Mouse (Mus musculus) liver, embryonic 15.5 days (tissue): ENCODE data around the gene Lactb. TPM values are rescaled to one million over a fixed set of nuclear protein-coding genes. Genes with fewer than 3 reads are reported as not detected.

Experiments
- ATAC-seq: fragments of 200-750 bp; cut with Nextera tagmentation; 2 replicates; pipeline ENCODE4 v1.8.0; 2017; ENCODE audit warnings: moderate number of reproducible peaks, mild to moderate bottlenecking, moderate library complexity; ENCODE audit not compliant: insufficient read depth
- H3K27ac ChIP-seq: fragments of 300-500 bp; sonication (generic); replicated peaks from 2 replicates; pipeline ENCODE4 v1.5.1; 2015; ENCODE audit warnings: mild to moderate bottlenecking, inconsistent platforms
- H3K27me3 ChIP-seq: fragments of 300-500 bp; sonication (generic); 2 replicates; pipeline ENCODE4 v1.6.1; 2015; ENCODE audit warnings: mild to moderate bottlenecking, inconsistent platforms
- H3K36me3 ChIP-seq: fragments of 300-500 bp; sonication (generic); replicated peaks from 2 replicates; pipeline ENCODE4 v1.6.1; 2015; ENCODE audit warnings: moderate library complexity, mild to moderate bottlenecking, inconsistent platforms
- H3K4me1 ChIP-seq: fragments of 300-500 bp; sonication (generic); replicated peaks from 2 replicates; pipeline ENCODE4 v1.6.1; 2015; ENCODE audit warnings: inconsistent platforms
- H3K4me2 ChIP-seq: fragments of 300-500 bp; sonication (generic); 2 replicates; pipeline ENCODE4 v1.6.1; 2015; ENCODE audit warnings: moderate library complexity, mild to moderate bottlenecking, inconsistent platforms
- H3K4me3 ChIP-seq: fragments of 300-500 bp; sonication (generic); replicated peaks from 2 replicates; pipeline ENCODE4 v1.5.1; 2015; ENCODE audit warnings: mild to moderate bottlenecking, inconsistent platforms
- H3K9ac ChIP-seq: fragments of 300-500 bp; sonication (generic); 2 replicates; pipeline ENCODE4 v1.6.1; 2015; ENCODE audit warnings: moderate library complexity, mild to moderate bottlenecking, inconsistent platforms
- H3K9me3 ChIP-seq: fragments of 300-500 bp; sonication (generic); replicated peaks from 2 replicates; pipeline ENCODE4 v1.6.1; 2016; ENCODE audit warnings: inconsistent platforms
- WGBS: fragments of 180-500 bp; shearing (Covaris S2); methylation state at CpG from one replicate; pipeline ENCODE4 v1.1.7; 2015; ENCODE audit warnings: mixed read lengths; ENCODE audit not compliant: insufficient replicate concordance; 5-methylcytosine and 5-hydroxymethylcytosine counted together
- polyA plus RNA-seq: library from polyadenylated mRNA; unstranded; fragments of >200 nt; fragmentation: Nextera tagmentation; extraction: Ambion mirVana; gene quantifications from 2 replicates; pipeline ENCODE4 v1.2.1, GENCODE M21; 2015

Lactb gene
- polyA plus RNA-seq, 1 experiment from 2014 or later = 4.8 TPM

DNA sequence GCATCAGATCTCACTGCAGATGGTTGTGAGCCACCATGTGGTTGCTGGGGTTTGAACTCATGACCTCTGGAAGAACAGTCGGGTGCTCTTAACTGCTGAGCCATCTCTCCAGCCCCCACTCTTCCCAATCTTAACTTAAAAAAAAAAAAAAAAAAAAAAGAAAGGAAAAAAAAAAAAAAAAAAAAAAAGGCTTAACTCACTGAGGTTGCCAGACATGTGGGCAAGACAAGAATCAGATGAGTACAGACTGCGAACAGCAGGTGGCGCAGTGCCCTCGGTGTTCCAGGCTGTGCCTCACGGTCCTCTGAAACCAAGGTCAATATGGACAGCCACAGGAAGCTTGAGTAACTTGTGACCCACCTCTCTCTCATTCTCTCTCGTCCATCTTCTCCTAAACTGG is 25.8 kb upstream of the Lactb start:
- Histone ChIP-seq H3K4me2 (no peak overlapping the region), H3K9ac (no peak overlapping the region), H3K4me1 (peaks cover 19% of the 10 kb centered on the region), H3K27ac (peak overlapping the region; percentile 19; the same call in 1 of the 2 replicates), H3K4me3 (no peak overlapping the region), H3K36me3 (no peaks in the 10 kb centered on the region), H3K9me3 (no peaks in the 10 kb centered on the region), H3K27me3 (no peaks in the 10 kb centered on the region)
- 1% methylated on average over 6 of the region's 6 CpGs for WGBS
- ATAC-seq = peak; percentile 65

DNA sequence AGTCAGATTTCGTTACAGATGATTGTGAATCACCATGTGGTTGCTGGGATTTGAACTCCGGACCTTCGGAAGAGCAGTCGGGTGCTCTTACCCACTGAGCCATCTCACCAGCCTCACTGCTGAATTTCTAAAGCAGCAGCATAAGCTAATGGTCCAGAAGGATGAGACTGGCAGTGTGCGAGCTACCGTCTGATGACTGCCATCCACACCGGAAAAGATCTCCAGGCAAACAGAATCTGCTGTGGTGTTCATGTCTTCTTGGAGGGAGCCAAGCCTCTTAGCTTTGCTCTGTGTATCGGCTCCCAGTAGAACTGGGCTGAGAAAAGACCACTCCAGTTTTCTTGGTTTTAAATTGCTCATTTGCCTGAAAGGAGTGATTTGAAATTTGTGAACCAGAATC is 24.4 kb upstream of the Lactb start:
- no peak overlapping the region for H3K9ac ChIP-seq
- 86% methylated on average over 8 of the region's 8 CpGs for WGBS
- H3K4me1 ChIP-seq = peaks cover 5% of the 10 kb centered on the region
- H3K4me3 ChIP-seq = no peak overlapping the region
- H3K9me3 ChIP-seq = no peaks in the 10 kb centered on the region
- H3K36me3 ChIP-seq = no peaks in the 10 kb centered on the region
- no peak for ATAC-seq
- H3K27me3 ChIP-seq = no peaks in the 10 kb centered on the region
- no peak overlapping the region for H3K4me2 ChIP-seq
- H3K27ac ChIP-seq = no peak overlapping the region

- Histone ChIP-seq H3K4me2 (peak overlapping the region; percentile 27), H3K27ac (peak overlapping the region; percentile 73)
Observed at GRCm38 (mm10) chr9:66991750-66992410, 16.6 kb upstream of the Lactb start.

DNA sequence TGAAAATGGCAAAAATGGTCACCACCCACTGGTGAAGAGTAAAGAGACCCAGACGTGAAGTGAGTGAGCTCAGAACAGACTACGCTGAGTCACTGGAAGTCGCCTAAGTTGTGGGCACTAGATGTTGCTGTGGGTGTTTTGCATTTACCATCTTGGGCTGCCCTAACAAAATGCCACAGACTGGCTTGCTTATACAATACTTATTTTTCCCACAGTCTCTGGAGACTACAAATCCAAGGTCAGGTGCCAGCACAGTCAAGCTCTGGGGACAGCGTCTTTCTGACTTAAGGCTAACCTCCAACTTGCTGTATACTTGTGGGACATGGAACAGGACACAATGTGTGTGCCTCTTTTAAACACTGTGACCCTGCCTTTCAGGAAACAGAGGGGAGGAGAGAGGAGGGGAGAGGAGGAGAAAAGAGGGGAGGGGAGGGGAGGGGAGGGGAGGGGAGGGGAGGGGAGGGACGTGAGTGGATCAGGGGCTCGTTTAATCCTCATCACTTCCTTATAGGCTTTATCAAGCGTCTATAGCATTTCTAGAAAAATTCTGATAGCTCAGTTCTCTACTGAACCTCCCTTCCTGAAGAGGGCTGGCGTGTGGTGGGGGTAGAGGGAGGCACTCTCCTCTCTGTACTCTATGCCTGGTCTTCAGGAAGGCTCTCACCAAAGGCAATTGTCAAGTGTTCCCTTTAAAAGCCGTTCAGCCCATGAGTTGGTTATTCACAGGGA is 15.9 kb upstream of the Lactb start:
- H3K4me1 ChIP-seq = peaks cover 62% of the 10 kb centered on the region
- no peaks in the 10 kb centered on the region for H3K27me3 ChIP-seq
- no peak overlapping the region for H3K9ac ChIP-seq
- no peaks in the 10 kb centered on the region for H3K9me3 ChIP-seq
- 27% methylated on average over 9 of the region's 9 CpGs for whole genome bisulfite sequencing
- no peak for ATAC-seq
- peak overlapping the region; percentile 27 for H3K4me2 ChIP-seq
- no peaks in the 10 kb centered on the region for H3K36me3 ChIP-seq
- peak overlapping the region; percentile 73 for H3K27ac ChIP-seq
- H3K4me3 ChIP-seq = no peak overlapping the region

More at GRCm38 (mm10) chr9:66991750-66992410, 16.6 kb upstream of the Lactb start:
- Histone ChIP-seq H3K9ac (no peak overlapping the region), H3K9me3 (no peaks in the 10 kb centered on the region), H3K4me1 (peaks cover 57% of the 10 kb centered on the region), H3K36me3 (no peaks in the 10 kb centered on the region), H3K27me3 (no peaks in the 10 kb centered on the region), H3K4me3 (no peak overlapping the region)
- no peak for ATAC-seq
- 54% methylated on average over 8 of the region's 8 CpGs for WGBS

- 84% methylated on average over 5 of the region's 5 CpGs for WGBS
- Histone ChIP-seq H3K27me3 (0 out of 2 replicates have a peak, but pooled peaks cover 5% of the 10 kb centered on the region), H3K36me3 (no peaks in the 10 kb centered on the region), H3K9me3 (no peaks in the 10 kb centered on the region), H3K4me2 (no peak overlapping the region), H3K4me1 (peaks cover 62% of the 10 kb centered on the region), H3K27ac (peak overlapping the region; percentile 26; the same call in 1 of the 2 replicates), H3K9ac (no peak overlapping the region), H3K4me3 (no peak overlapping the region)
- ATAC-seq = no peak
Observed at GRCm38 (mm10) chr9:66990046-66990445, 14.8 kb upstream of the Lactb start.

GRCm38 (mm10) chr9:66989581-66989980 is 14.3 kb upstream of the Lactb start:
- WGBS = 70% methylated on average over 6 of the region's 6 CpGs
- Histone ChIP-seq H3K36me3 (no peaks in the 10 kb centered on the region), H3K9me3 (no peaks in the 10 kb centered on the region), H3K27ac (peak overlapping the region; percentile 26; the same call in 1 of the 2 replicates), H3K4me3 (no peak overlapping the region), H3K4me2 (peak overlapping the region; percentile 60), H3K4me1 (peaks cover 62% of the 10 kb centered on the region), H3K9ac (no peak overlapping the region), H3K27me3 (0 out of 2 replicates have a peak, but pooled peaks cover 7% of the 10 kb centered on the region)
- ATAC-seq = no peak

- no peak for ATAC-seq
- 39% methylated on average over 6 of the region's 6 CpGs for WGBS
- peak overlapping the region; percentile 12; the same call in 1 of the 2 replicates for H3K9ac ChIP-seq
- no peaks in the 10 kb centered on the region for H3K9me3 ChIP-seq
- peaks cover 59% of the 10 kb centered on the region for H3K4me1 ChIP-seq
- H3K27me3 ChIP-seq = peaks cover 11% of the 10 kb centered on the region; the same call in 1 of the 2 replicates
- peak overlapping the region; percentile 76 for H3K27ac ChIP-seq
- peak overlapping the region; percentile 60 for H3K4me2 ChIP-seq
- peak overlapping the region; percentile 36 for H3K4me3 ChIP-seq
- H3K36me3 ChIP-seq = no peaks in the 10 kb centered on the region
Observed at GRCm38 (mm10) chr9:66988888-66989414, 13.7 kb upstream of the Lactb start.

- Histone ChIP-seq H3K36me3 (no peaks in the 10 kb centered on the region), H3K4me2 (peak overlapping the region; percentile 60), H3K9me3 (no peaks in the 10 kb centered on the region), H3K4me1 (peaks cover 57% of the 10 kb centered on the region), H3K27me3 (peaks cover 11% of the 10 kb centered on the region), H3K4me3 (peak overlapping the region; percentile 36), H3K9ac (peak overlapping the region; percentile 12; the same call in 1 of the 2 replicates), H3K27ac (peak overlapping the region; percentile 76)
- 37% methylated on average over 11 of the region's 11 CpGs for WGBS
- peak; percentile 91 for ATAC-seq
Observed at GRCm38 (mm10) chr9:66988198-66988887, 13.1 kb upstream of the Lactb start.

GRCm38 (mm10) chr9:66985377-66985776 is 10.1 kb upstream of the Lactb start:
- Histone ChIP-seq H3K9ac (no peak overlapping the region), H3K4me3 (no peak overlapping the region), H3K4me2 (no peak overlapping the region), H3K27ac (no peak overlapping the region), H3K36me3 (no peaks in the 10 kb centered on the region), H3K4me1 (peaks cover 44% of the 10 kb centered on the region), H3K27me3 (peaks cover 11% of the 10 kb centered on the region), H3K9me3 (no peaks in the 10 kb centered on the region)
- ATAC-seq = no peak
- 57% methylated on average over 7 of the region's 7 CpGs for WGBS

- ATAC-seq = no peak
- WGBS = 66% methylated on average over 7 of the region's 7 CpGs
- H3K27ac ChIP-seq = no peak overlapping the region
Observed at GRCm38 (mm10) chr9:66982085-66982484, 6.8 kb upstream of the Lactb start.

DNA sequence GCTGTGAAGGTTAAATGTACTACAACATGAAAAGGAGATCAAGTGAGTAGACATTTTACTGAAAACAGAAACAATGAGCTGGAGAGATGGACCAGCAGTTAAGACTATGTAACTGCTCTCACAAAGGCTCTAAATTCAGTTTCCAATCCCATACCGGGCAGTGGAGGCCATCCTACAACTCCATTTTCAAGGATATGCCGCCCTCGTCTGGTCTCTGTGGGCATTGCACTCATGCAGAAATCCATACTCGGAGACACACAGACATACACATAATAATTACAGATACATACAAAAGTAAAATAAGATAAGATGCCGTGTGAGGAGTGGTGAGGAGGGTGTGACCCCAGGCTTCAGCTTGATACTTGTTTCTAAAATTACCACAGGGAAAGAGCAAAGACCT is 5.2 kb upstream of the Lactb start:
- H3K27me3 ChIP-seq = peaks cover 10% of the 10 kb centered on the region
- no peak overlapping the region for H3K9ac ChIP-seq
- no peaks in the 10 kb centered on the region for H3K36me3 ChIP-seq
- no peaks in the 10 kb centered on the region for H3K9me3 ChIP-seq
- peaks cover 16% of the 10 kb centered on the region for H3K4me1 ChIP-seq
- H3K4me3 ChIP-seq = no peak overlapping the region
- H3K4me2 ChIP-seq = no peak overlapping the region
- ATAC-seq = peak; percentile 48; the same call in 1 of the 2 replicates
- no peak overlapping the region for H3K27ac ChIP-seq
- 3% methylated on average over 5 of the region's 5 CpGs for WGBS

More at GRCm38 (mm10) chr9:66982085-66982484, 6.8 kb upstream of the Lactb start:
- no peaks in the 10 kb centered on the region for H3K36me3 ChIP-seq
- no peak overlapping the region for H3K4me3 ChIP-seq
- peaks cover 15% of the 10 kb centered on the region for H3K4me1 ChIP-seq
- no peak overlapping the region for H3K9ac ChIP-seq
- H3K27me3 ChIP-seq = peaks cover 11% of the 10 kb centered on the region
- no peak overlapping the region for H3K4me2 ChIP-seq
- H3K9me3 ChIP-seq = no peaks in the 10 kb centered on the region
